Mouse (Mus musculus) heart, embryonic 12.5 days (tissue): ENCODE measurements around the gene Ttll8. TPM values are rescaled to one million over a fixed set of nuclear protein-coding genes. Genes with fewer than 3 reads are reported as not detected.

Experiments used
- ATAC-seq: fragments of 200-750 bp; cut with Nextera tagmentation; 2 replicates; pipeline ENCODE4 v1.8.0; 2017; ENCODE audit warnings: moderate TSS enrichment, moderate library complexity; ENCODE audit not compliant: insufficient number of reproducible peaks, low FRiP score
- H3K27ac ChIP-seq: fragments of 300-500 bp; sonication (generic); 2 replicates; pipeline ENCODE4 v1.5.1; 2016; ENCODE audit warnings: mild to moderate bottlenecking, moderate library complexity; ENCODE audit not compliant: poor library complexity, severe bottlenecking
- H3K27me3 ChIP-seq: fragments of 300-500 bp; sonication (generic); replicated peaks from 2 replicates; pipeline ENCODE4 v1.6.1; 2016; ENCODE audit warnings: mild to moderate bottlenecking, moderate library complexity
- H3K36me3 ChIP-seq: fragments of 300-500 bp; sonication (generic); 2 replicates; pipeline ENCODE4 v1.6.1; 2016; ENCODE audit warnings: mild to moderate bottlenecking, moderate library complexity
- H3K4me1 ChIP-seq: fragments of 300-500 bp; sonication (generic); replicated peaks from 2 replicates; pipeline ENCODE4 v1.6.1; 2016; ENCODE audit warnings: mild to moderate bottlenecking
- H3K4me2 ChIP-seq: fragments of 300-500 bp; sonication (generic); 2 replicates; pipeline ENCODE4 v1.6.1; 2016; ENCODE audit warnings: mild to moderate bottlenecking, moderate library complexity
- H3K4me3 ChIP-seq: fragments of 300-500 bp; sonication (generic); 2 replicates; pipeline ENCODE4 v1.5.1; 2016; ENCODE audit warnings: mild to moderate bottlenecking
- H3K9ac ChIP-seq: fragments of 300-500 bp; sonication (generic); 2 replicates; pipeline ENCODE4 v1.6.1; 2016; ENCODE audit warnings: mild to moderate bottlenecking, moderate library complexity
- H3K9me3 ChIP-seq: fragments of 300-500 bp; sonication (generic); replicated peaks from 2 replicates; pipeline ENCODE4 v1.6.1; 2016; ENCODE audit warnings: mild to moderate bottlenecking, moderate library complexity
- WGBS: fragments of 180-500 bp; shearing (Covaris S2); methylation state at CpG from one replicate; pipeline ENCODE4 v1.1.7; 2016; 5-methylcytosine and 5-hydroxymethylcytosine counted together
- polyA plus RNA-seq: library from polyadenylated mRNA; unstranded; fragments of >200 nt; fragmentation: Nextera tagmentation; extraction: Ambion mirVana; gene quantifications from 2 replicates; pipeline ENCODE4 v1.2.1, GENCODE M21; 2016

The Ttll8 gene
- polyA plus RNA-seq, 1 experiment from 2014 or later = not detected

DNA sequence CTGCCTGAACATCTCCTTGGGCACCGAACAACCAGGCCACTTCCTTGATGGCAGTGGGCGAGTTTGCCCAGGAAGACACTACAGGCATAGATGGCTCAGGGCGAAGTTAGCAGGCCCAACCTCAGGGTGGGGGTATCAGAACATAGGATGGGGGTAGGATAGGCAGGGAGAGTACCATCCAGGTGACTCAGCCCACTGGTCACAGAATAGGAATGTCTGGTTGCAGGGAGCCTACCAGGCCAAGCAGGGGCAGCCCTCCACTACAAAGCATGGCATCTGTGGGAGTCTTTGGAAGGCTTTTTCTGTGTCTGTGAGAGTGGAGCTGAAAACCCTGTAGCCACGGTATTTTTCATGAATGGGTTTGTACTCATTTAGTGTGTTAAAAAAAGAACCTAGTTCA, 3.3 kb upstream of the Ttll8 start:
- no peaks in the 10 kb centered on the region for H3K9me3 ChIP-seq
- no peaks in the 10 kb centered on the region for H3K36me3 ChIP-seq
- no peak overlapping the region for H3K27ac ChIP-seq
- no peak overlapping the region for H3K9ac ChIP-seq
- H3K27me3 ChIP-seq = peaks cover 46% of the 10 kb centered on the region
- peaks cover 7% of the 10 kb centered on the region for H3K4me1 ChIP-seq
- no peak overlapping the region for H3K4me3 ChIP-seq
- WGBS = 75% methylated on average over 4 of the region's 4 CpGs
- H3K4me2 ChIP-seq = no peak overlapping the region
- ATAC-seq = no peak

DNA sequence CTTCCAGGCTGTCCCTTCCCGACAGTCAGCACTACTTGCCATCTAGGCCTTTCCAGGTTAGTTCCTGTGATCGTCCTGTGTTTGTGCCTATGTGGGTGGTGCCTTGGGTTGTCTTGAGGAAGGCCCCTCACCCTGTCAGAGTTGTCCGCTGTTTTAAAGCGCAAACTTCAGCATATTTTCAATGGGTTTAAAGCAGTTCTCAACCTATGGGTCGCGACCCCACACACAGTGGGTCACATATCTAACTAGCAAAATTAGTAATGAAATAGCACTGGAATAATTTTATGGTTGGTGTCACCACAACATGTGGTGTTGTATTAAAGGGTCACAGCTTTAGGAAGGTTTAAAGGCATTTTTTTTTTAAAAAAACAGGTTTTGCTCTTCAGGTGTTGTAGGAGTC, 1.1 kb upstream of the Ttll8 start:
- Histone ChIP-seq H3K27me3 (peaks cover 42% of the 10 kb centered on the region), H3K27ac (no peak overlapping the region), H3K9me3 (no peaks in the 10 kb centered on the region), H3K4me1 (peaks cover 7% of the 10 kb centered on the region), H3K36me3 (no peaks in the 10 kb centered on the region), H3K4me3 (no peak overlapping the region), H3K9ac (no peak overlapping the region), H3K4me2 (no peak overlapping the region; the same call in 1 of the 2 replicates)
- ATAC-seq = no peak
- WGBS = 83% methylated on average over 6 of the region's 6 CpGs

- 85% methylated on average over 4 of the region's 4 CpGs for WGBS
- ATAC-seq = no peak
Observed at GRCm38 (mm10) chr15:88951246-88951645, 3.0 kb downstream of the Ttll8 start.

DNA sequence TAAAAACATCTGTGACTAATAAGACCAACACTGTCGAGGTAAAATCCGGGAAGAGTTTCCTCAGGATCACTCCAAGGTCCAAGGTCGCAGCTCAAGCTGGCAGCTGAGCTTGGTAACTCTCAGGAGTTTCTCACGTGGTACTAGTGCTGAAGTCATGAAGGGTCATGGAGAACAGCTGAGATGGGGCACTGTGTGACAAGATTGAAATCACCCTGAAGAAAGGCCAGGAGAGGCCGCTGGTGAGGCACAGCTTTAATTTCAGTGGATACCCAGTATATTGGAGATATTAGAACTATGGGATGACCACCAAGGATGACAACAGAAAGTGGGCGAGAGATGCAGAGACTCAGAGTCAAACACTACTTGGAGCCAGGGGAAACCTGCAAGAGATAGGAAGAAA, 7.4 kb downstream of the Ttll8 start:
- WGBS = 52% methylated on average over 6 of the region's 6 CpGs
- H3K9ac ChIP-seq = no peak overlapping the region
- H3K4me1 ChIP-seq = peaks cover 5% of the 10 kb centered on the region

More at GRCm38 (mm10) chr15:88951246-88951645, 3.0 kb downstream of the Ttll8 start:
- H3K4me3 ChIP-seq = no peak overlapping the region
- H3K27ac ChIP-seq = no peak overlapping the region
- H3K36me3 ChIP-seq = no peaks in the 10 kb centered on the region
- H3K9me3 ChIP-seq = no peaks in the 10 kb centered on the region
- peaks cover 7% of the 10 kb centered on the region for H3K4me1 ChIP-seq
- no peak overlapping the region for H3K4me2 ChIP-seq
- H3K9ac ChIP-seq = no peak overlapping the region
- H3K27me3 ChIP-seq = peaks cover 34% of the 10 kb centered on the region

DNA sequence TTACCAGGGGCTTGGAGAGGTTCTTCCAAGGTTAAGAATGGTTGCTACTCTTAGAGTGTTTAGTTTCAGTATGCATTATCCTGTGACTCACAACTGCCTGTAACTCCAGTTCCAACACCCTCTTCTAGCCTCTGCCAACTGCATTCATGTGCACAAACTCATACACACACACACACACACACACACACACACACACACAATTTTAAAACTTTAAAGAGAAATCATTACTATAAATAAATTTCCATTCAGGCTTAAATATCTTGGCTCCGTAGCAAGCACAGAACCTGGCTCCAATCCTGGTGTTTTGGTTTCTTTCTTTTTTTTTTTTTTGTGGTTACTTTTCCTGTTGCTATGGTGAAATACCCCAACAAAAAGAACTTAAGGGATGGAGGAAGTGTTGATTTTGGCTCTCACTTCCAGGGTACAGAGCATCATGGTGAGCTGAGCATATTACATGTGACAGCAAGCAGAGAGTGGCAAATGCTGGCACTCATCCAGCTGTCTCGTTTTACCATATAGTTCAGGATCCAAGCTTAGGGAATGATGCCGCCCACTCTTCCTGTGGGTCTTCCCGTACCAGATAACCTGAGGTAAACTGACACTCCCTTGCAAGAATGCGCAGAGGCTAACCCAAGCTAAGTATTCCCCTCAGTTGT, 10.2 kb downstream of the Ttll8 start:
- Histone ChIP-seq H3K36me3 (no peaks in the 10 kb centered on the region), H3K4me1 (peaks cover 5% of the 10 kb centered on the region), H3K4me2 (no peak overlapping the region), H3K9ac (no peak overlapping the region), H3K4me3 (no peak overlapping the region), H3K27me3 (no peaks in the 10 kb centered on the region), H3K9me3 (no peaks in the 10 kb centered on the region; the same call in 1 of the 2 replicates), H3K27ac (no peak overlapping the region)
- WGBS = 73% methylated on average over 5 of the region's 5 CpGs
- no peak for ATAC-seq

More for the DNA sequence above, 7.4 kb downstream of the Ttll8 start:
- ATAC-seq = no peak
- no peak overlapping the region for H3K27ac ChIP-seq
- no peak overlapping the region for H3K4me3 ChIP-seq
- H3K36me3 ChIP-seq = no peaks in the 10 kb centered on the region
- H3K4me2 ChIP-seq = no peak overlapping the region
- H3K27me3 ChIP-seq = no peaks in the 10 kb centered on the region
- no peaks in the 10 kb centered on the region; the same call in 1 of the 2 replicates for H3K9me3 ChIP-seq

DNA sequence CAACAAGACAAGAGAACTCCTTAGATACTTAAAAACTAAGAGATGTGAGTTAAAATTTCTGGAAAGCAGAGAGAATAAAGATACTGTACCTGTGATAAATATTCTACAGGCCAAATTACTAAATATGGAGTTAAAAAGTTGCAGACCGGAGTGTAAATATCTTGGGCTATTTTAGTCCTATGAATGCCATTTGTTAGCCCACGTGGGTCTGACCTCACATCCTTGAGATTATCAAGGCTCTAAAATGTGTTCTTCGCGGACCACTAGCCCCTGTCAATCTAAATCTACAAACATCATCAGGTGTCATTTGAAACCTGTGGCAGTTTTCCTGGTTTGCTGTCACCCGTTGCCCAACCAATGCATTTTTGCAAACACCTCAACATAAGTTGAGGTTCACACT, 11.4 kb downstream of the Ttll8 start:
- ATAC-seq = no peak
- H3K4me3 ChIP-seq = no peak overlapping the region
- no peaks in the 10 kb centered on the region; the same call in 1 of the 2 replicates for H3K9me3 ChIP-seq
- WGBS = 26% methylated on average over 5 of the region's 5 CpGs
- no peak overlapping the region for H3K4me2 ChIP-seq
- 0 out of 2 replicates have a peak overlapping the region, but pooled peaks have one; percentile 21 for H3K27ac ChIP-seq
- H3K9ac ChIP-seq = no peak overlapping the region
- peaks cover 5% of the 10 kb centered on the region for H3K4me1 ChIP-seq
- H3K36me3 ChIP-seq = no peaks in the 10 kb centered on the region
- no peaks in the 10 kb centered on the region for H3K27me3 ChIP-seq

GRCm38 (mm10) chr15:88937291-88937650, 16.9 kb downstream of the Ttll8 start:
- WGBS = 72% methylated on average over 2 of the region's 2 CpGs
- no peak overlapping the region for H3K4me3 ChIP-seq
- H3K9ac ChIP-seq = no peak overlapping the region
- H3K27me3 ChIP-seq = no peaks in the 10 kb centered on the region
- no peak for ATAC-seq
- no peak overlapping the region for H3K4me2 ChIP-seq
- no peaks in the 10 kb centered on the region for H3K36me3 ChIP-seq
- no peaks in the 10 kb centered on the region for H3K9me3 ChIP-seq
- no peak overlapping the region for H3K27ac ChIP-seq
- H3K4me1 ChIP-seq = no peaks in the 10 kb centered on the region

- no peak for ATAC-seq
- Histone ChIP-seq H3K4me1 (no peaks in the 10 kb centered on the region), H3K9ac (no peak overlapping the region), H3K27me3 (no peaks in the 10 kb centered on the region), H3K4me3 (no peak overlapping the region), H3K4me2 (no peak overlapping the region), H3K9me3 (no peaks in the 10 kb centered on the region), H3K27ac (no peak overlapping the region), H3K36me3 (no peaks in the 10 kb centered on the region)
- 57% methylated on average over 6 of the region's 6 CpGs for WGBS
Observed at GRCm38 (mm10) chr15:88936619-88937290, 17.5 kb downstream of the Ttll8 start.

DNA sequence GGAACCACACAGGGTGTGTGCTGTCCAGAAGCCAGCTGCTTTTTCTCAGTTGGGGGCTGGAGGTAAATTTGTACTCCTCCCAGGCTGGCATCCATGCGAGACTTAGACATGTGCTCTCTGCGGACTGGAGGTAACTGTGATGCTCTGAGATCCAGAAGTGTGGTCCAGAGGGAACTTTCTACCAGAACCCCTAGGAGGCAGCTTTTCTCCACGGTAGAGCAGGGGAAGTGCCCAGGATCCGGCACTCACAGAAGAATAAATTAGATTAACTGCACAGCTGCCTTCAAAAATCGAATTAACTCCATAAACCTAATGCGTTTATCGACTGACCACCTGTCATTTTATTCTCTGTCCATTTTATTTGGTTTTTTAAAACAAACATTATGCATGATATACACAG, 20.1 kb downstream of the Ttll8 start:
- H3K4me2 ChIP-seq = no peak overlapping the region
- 62% methylated on average over 7 of the region's 7 CpGs for WGBS
- H3K9me3 ChIP-seq = peaks cover 6% of the 10 kb centered on the region
- no peaks in the 10 kb centered on the region for H3K4me1 ChIP-seq
- no peak overlapping the region for H3K27ac ChIP-seq
- no peak overlapping the region for H3K9ac ChIP-seq
- no peaks in the 10 kb centered on the region for H3K36me3 ChIP-seq
- ATAC-seq = no peak
- H3K4me3 ChIP-seq = no peak overlapping the region
- no peaks in the 10 kb centered on the region for H3K27me3 ChIP-seq

DNA sequence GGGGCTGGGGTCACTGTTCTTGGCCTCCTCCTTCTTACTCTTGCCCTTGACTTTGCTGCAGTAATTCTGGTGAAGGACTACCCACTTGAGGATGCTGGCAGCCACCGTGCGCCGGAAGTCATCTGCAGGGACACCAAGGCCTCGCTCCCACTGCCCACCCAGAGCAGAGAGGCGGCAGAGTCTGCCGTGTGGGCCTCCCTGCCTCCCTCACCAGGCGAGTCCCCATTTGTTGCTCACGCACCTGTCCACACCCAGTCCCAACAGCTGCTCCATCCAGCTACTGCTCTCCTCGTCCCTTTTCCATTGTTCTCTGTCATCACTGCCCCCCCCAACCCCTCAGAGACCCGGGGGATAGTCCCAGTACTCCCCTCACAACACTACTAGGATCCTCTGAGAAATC, 21.6 kb downstream of the Ttll8 start:
- Histone ChIP-seq H3K9ac (no peak overlapping the region), H3K9me3 (peaks cover 10% of the 10 kb centered on the region), H3K27ac (no peak overlapping the region), H3K4me3 (no peak overlapping the region), H3K36me3 (no peaks in the 10 kb centered on the region), H3K4me2 (no peak overlapping the region), H3K27me3 (no peaks in the 10 kb centered on the region), H3K4me1 (no peaks in the 10 kb centered on the region)
- WGBS = 80% methylated on average over 10 of the region's 10 CpGs
- no peak for ATAC-seq

DNA sequence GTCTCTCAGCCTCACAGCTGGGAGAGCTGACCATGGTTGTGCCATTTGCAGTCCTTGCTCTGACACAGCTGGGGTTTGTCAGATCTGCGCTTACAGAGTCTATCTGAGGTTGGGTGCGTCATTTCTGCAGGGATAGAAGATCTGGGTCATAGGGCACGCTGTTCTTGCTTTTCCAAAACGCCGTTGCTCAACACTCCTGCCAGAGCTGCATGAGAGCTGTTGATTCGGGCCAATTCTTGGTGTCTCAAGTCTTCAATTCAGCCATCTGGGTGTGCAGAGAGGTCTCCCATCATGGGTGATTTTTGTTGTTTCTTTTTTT, 32.3 kb downstream of the Ttll8 start:
- H3K4me3 ChIP-seq = no peak overlapping the region
- 65% methylated on average over 6 of the region's 6 CpGs for WGBS
- H3K9ac ChIP-seq = no peak overlapping the region
- H3K36me3 ChIP-seq = no peaks in the 10 kb centered on the region
- no peak for ATAC-seq
- H3K27ac ChIP-seq = no peak overlapping the region
- H3K9me3 ChIP-seq = no peaks in the 10 kb centered on the region
- H3K27me3 ChIP-seq = 0 out of 2 replicates have a peak, but pooled peaks cover 2% of the 10 kb centered on the region
- H3K4me2 ChIP-seq = no peak overlapping the region
- 0 out of 2 replicates have a peak, but pooled peaks cover 4% of the 10 kb centered on the region for H3K4me1 ChIP-seq
